Mouse (Mus musculus): ENCODE results near the gene Npas1. TPM values are rescaled to one million over a fixed set of nuclear protein-coding genes. Genes with fewer than 3 reads are reported as not detected.

The Npas1 gene
- polyA plus RNA-seq, 1 experiment, result not detected

DNA sequence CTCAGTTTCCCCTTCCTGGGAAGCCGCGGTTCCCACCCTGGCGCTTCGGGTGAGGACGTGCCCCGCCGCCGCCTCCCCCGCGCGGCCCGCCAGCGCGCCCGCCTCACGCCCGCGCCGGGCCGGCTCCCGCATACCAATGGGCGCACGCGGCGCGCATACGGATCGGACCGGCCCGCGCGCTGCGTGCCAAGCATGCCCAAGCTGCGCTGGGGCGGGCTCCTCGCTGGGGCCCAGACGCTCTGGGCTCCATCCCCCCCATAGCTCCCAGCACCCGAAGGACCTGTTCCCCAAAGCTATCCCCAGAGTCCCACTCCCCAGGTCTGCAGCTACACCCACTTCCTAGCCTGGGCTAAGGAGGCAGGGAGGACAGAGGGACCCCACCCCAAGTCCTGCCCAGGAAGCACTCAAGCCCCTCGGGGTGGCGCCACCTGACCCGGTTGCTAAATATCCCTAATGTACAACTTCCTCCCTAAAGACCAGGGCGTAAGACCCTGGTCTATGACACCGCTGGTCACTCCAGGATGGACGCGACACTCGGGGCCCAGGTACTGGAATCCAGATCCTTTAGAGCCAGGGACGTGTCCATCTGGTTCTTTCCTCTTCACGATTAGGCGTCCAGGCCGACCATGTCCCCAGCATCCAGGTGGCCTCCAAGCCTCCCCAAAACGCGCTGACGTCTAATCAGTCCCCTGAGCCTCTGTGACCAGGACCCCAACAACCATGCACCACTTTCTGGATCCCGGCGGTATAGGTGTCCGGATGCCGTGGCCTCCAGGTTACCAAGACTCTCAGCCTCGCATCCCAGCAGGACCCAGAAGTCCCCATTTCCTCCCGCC, 1.5 kb downstream of the Npas1 start:
- H3K4me3 ChIP-seq (ENCODE audit: insufficient read depth, low read depth, low read length), result peak overlapping the region; percentile 14; the same call in 1 of the 2 replicates
- peaks cover 21% of the 10 kb centered on the region for H3K4me1 ChIP-seq (ENCODE audit: control insufficient read depth, insufficient read depth, low read length)
- TF ChIP-seq POLR2A (IDR thresholded peaks at IDR 0.05; ENCODE audit: insufficient read depth, low read depth, low read length), result no peak
- no peak for TF ChIP-seq CTCF (IDR thresholded peaks at IDR 0.05; ENCODE audit: insufficient read depth, low read depth, low read length)
- under 1% methylated on average over 49 of the region's 59 CpGs for WGBS
- H3K27ac ChIP-seq (ENCODE audit: insufficient read depth, low read depth, low read length), result no peak overlapping the region

DNA sequence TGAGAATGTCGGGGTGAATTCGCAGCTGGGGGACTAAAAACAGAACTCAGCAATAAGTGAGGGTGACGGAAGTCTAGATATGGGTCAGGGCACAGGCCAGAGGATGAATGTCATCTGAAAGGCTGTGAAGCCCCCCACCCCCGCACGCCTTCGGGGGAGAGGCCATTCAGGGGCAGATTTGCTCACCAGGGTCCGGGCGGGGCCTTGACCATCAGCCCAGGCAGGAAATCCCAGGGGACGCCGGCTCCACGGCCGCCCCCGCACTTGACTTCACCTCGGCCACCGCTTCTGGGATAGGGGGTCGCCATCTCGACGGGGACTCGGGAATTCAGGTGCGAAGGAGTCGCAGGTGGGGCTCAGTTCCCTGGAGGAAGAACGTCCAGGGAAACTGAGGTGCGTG, 2.2 kb downstream of the Npas1 start:
- Histone ChIP-seq H3K4me1 (ENCODE audit: control insufficient read depth, insufficient read depth, low read length) (peaks cover 21% of the 10 kb centered on the region), H3K27ac (ENCODE audit: insufficient read depth, low read depth, low read length) (no peak overlapping the region), H3K4me3 (ENCODE audit: insufficient read depth, low read depth, low read length) (peak overlapping the region; percentile 14; the same call in 1 of the 2 replicates)
- no peak for TF ChIP-seq CTCF (IDR thresholded peaks at IDR 0.05; ENCODE audit: insufficient read depth, low read depth, low read length)
- TF ChIP-seq POLR2A (IDR thresholded peaks at IDR 0.05; ENCODE audit: insufficient read depth, low read depth, low read length), result 0 out of 2 replicates have a peak, but pooled peaks have one; percentile 14
- WGBS, result 4% methylated on average over 23 of the region's 23 CpGs

DNA sequence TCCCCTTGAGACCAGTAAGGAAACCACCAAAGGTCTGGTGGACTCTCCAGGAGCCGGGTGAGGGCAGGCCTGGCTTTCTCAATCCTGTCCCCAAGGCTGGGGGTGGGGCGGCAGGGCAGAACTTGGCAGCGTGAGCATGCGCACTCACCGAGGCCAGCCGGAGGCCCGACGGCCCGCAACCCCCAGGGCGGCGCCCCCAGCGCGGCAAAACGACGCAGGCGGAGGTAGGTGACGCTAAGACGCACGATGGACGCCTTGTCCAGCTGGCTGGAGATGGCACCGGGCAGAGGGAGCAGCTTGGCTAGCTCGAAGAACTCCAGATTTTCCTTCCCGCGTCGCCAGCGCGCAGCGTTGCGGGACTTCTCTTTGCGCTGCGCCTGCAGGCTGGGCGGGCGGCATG, 3.1 kb downstream of the Npas1 start:
- TF ChIP-seq POLR2A (IDR thresholded peaks at IDR 0.05; ENCODE audit: insufficient read depth, low read depth, low read length), result no peak
- TF ChIP-seq CTCF (IDR thresholded peaks at IDR 0.05; ENCODE audit: insufficient read depth, low read depth, low read length), result no peak
- no peak overlapping the region for H3K27ac ChIP-seq (ENCODE audit: insufficient read depth, low read depth, low read length)
- peaks cover 21% of the 10 kb centered on the region for H3K4me1 ChIP-seq (ENCODE audit: control insufficient read depth, insufficient read depth, low read length)
- WGBS, result 13% methylated on average over 33 of the region's 33 CpGs
- no peak overlapping the region for H3K4me3 ChIP-seq (ENCODE audit: insufficient read depth, low read depth, low read length)

- TF ChIP-seq POLR2A (IDR thresholded peaks at IDR 0.05; ENCODE audit: insufficient read depth, low read depth, low read length), result no peak
- TF ChIP-seq CTCF (IDR thresholded peaks at IDR 0.05; ENCODE audit: insufficient read depth, low read depth, low read length), result no peak
- peaks cover 21% of the 10 kb centered on the region for H3K4me1 ChIP-seq (ENCODE audit: control insufficient read depth, insufficient read depth, low read length)
- no peak overlapping the region for H3K4me3 ChIP-seq (ENCODE audit: insufficient read depth, low read depth, low read length)
- WGBS, result 77% methylated on average over 8 of the region's 8 CpGs
- H3K27ac ChIP-seq (ENCODE audit: insufficient read depth, low read depth, low read length), result no peak overlapping the region
Measured at GRCm38 (mm10) chr7:16473847-16474246, 3.7 kb downstream of the Npas1 start.

GRCm38 (mm10) chr7:16472116-16472709, 5.3 kb downstream of the Npas1 start:
- WGBS, result 13% methylated on average over 17 of the region's 17 CpGs
- H3K4me3 ChIP-seq (ENCODE audit: insufficient read depth, low read depth, low read length), result no peak overlapping the region
- TF ChIP-seq CTCF (IDR thresholded peaks at IDR 0.05; ENCODE audit: insufficient read depth, low read depth, low read length), result no peak
- no peak for TF ChIP-seq POLR2A (IDR thresholded peaks at IDR 0.05; ENCODE audit: insufficient read depth, low read depth, low read length)

GRCm38 (mm10) chr7:16471549-16471948, 6.0 kb downstream of the Npas1 start:
- TF ChIP-seq CTCF (IDR thresholded peaks at IDR 0.05; ENCODE audit: insufficient read depth, low read depth, low read length) (no peak), POLR2A (IDR thresholded peaks at IDR 0.05; ENCODE audit: insufficient read depth, low read depth, low read length) (no peak)
- Histone ChIP-seq H3K4me3 (ENCODE audit: insufficient read depth, low read depth, low read length) (no peak overlapping the region), H3K27ac (ENCODE audit: insufficient read depth, low read depth, low read length) (no peak overlapping the region), H3K4me1 (ENCODE audit: control insufficient read depth, insufficient read depth, low read length) (peaks cover 20% of the 10 kb centered on the region)
- 45% methylated on average over 9 of the region's 9 CpGs for WGBS

More at GRCm38 (mm10) chr7:16472116-16472709, 5.3 kb downstream of the Npas1 start:
- H3K4me1 ChIP-seq (ENCODE audit: control insufficient read depth, insufficient read depth, low read length), result peaks cover 21% of the 10 kb centered on the region
- no peak overlapping the region for H3K27ac ChIP-seq (ENCODE audit: insufficient read depth, low read depth, low read length)

GRCm38 (mm10) chr7:16468115-16468514, 9.4 kb downstream of the Npas1 start:
- TF ChIP-seq CTCF (IDR thresholded peaks at IDR 0.05; ENCODE audit: insufficient read depth, low read depth, low read length) (no peak), POLR2A (IDR thresholded peaks at IDR 0.05; ENCODE audit: insufficient read depth, low read depth, low read length) (no peak)
- Histone ChIP-seq H3K4me1 (ENCODE audit: control insufficient read depth, insufficient read depth, low read length) (peaks cover 4% of the 10 kb centered on the region; the same call in 1 of the 2 replicates), H3K4me3 (ENCODE audit: insufficient read depth, low read depth, low read length) (no peak overlapping the region), H3K27ac (ENCODE audit: insufficient read depth, low read depth, low read length) (no peak overlapping the region)
- WGBS, result 6% methylated on average over 5 of the region's 5 CpGs

DNA sequence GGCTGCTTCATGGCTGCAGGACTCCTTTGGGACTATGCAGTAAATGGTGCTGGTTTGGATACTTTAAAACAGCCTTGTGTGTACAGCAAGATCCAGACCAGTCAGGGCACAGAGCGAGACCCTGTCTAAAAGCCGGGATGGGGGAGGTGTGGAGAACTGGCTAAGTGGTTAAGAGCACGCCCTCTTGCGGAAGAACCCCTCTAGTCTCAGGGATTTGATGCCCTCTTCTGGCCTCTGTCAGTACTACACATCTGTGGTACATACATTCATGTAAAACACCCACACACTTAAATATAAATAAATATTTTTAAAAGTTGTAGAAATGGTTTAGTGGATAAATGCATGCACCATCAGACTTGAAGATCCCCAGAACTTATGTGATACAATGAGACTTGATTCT, 11.0 kb downstream of the Npas1 start:
- Histone ChIP-seq H3K4me1 (ENCODE audit: control insufficient read depth, insufficient read depth, low read length) (no peaks in the 10 kb centered on the region), H3K4me3 (ENCODE audit: insufficient read depth, low read depth, low read length) (no peak overlapping the region), H3K27ac (ENCODE audit: insufficient read depth, low read depth, low read length) (no peak overlapping the region)
- TF ChIP-seq POLR2A (IDR thresholded peaks at IDR 0.05; ENCODE audit: insufficient read depth, low read depth, low read length) (no peak), CTCF (IDR thresholded peaks at IDR 0.05; ENCODE audit: insufficient read depth, low read depth, low read length) (no peak)
- WGBS, result 70% methylated on average over 4 of the region's 4 CpGs

DNA sequence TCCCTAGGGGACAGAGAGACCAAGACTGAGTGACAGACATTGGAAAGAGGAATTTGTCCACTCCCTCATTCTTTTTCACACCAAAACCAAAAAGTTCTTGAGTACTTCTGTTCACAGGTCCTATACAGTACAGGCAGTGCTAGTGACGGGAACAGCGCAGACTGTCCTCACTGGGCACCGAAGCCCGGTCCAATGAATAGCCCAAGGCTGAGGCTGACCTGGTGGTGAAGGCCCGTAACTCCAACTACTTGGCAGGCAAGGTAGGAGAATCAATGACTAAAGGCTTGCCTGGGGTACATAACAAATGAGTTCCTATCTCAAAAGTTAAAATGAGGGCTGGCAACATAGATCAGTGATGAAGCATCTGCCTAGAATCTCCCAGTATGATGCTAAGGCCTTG, 12.0 kb downstream of the Npas1 start:
- no peak overlapping the region for H3K27ac ChIP-seq (ENCODE audit: insufficient read depth, low read depth, low read length)
- TF ChIP-seq POLR2A (IDR thresholded peaks at IDR 0.05; ENCODE audit: insufficient read depth, low read depth, low read length) (no peak), CTCF (IDR thresholded peaks at IDR 0.05; ENCODE audit: insufficient read depth, low read depth, low read length) (no peak)
- no peaks in the 10 kb centered on the region for H3K4me1 ChIP-seq (ENCODE audit: control insufficient read depth, insufficient read depth, low read length)
- WGBS, result 89% methylated on average over 5 of the region's 5 CpGs
- no peak overlapping the region for H3K4me3 ChIP-seq (ENCODE audit: insufficient read depth, low read depth, low read length)

Data from olfactory bulb, adult 2 months (tissue).